Mouse (Mus musculus) left cerebral cortex, postnatal 36 days (tissue): ENCODE data around the gene Sergef. TPM values are rescaled to one million over a fixed set of nuclear protein-coding genes. Genes with fewer than 3 reads are reported as not detected.

Source experiments
- DNase-seq, 2 experiments: peaks; one replicate each; pipeline ENCODE4 v3.0.0; 2021 to 2022; ENCODE audit warnings: low spot score in 2 of 2, mixed read lengths in 1 of 2
- intact Hi-C: fragments of 180-260 bp; cut with DNase I; formaldehyde crosslinking; loops from one replicate; pipeline ENCODE4 v1.15.1; 2025
- total RNA-seq, 2 experiments: library from RNA; stranded (reverse); gene quantifications; 2 replicates each; pipeline ENCODE4 v1.2.3; 2021

Sergef gene
- total RNA-seq, 2 experiments from 2014 or later, result 56.4 to 67.6 TPM

GRCm38 (mm10) chr7:46551935-46552752, 87.5 kb downstream of the Sergef start:
- no peak for DNase-seq
- intact Hi-C loops, result no loop called here

GRCm38 (mm10) chr7:46551173-46551572, 88.4 kb downstream of the Sergef start:
- DNase-seq, result no peak
- intact Hi-C loops, result no loop called here

GRCm38 (mm10) chr7:46548124-46548523, 91.5 kb downstream of the Sergef start:
- DNase-seq, result no peak
- intact Hi-C loops, result no loop called here

- intact Hi-C loops, result no loop called here
- no peak for DNase-seq
These were observed 92.0 kb downstream of the Sergef start for GRCm38 (mm10) chr7:46547642-46548041.

GRCm38 (mm10) chr7:46546539-46546938, 93.1 kb downstream of the Sergef start:
- no peak for DNase-seq
- intact Hi-C loops, result no loop called here

GRCm38 (mm10) chr7:46544195-46544641, 95.4 kb downstream of the Sergef start:
- peak; percentile 27 to 37 for DNase-seq
- intact Hi-C loops, result no loop called here

GRCm38 (mm10) chr7:46542117-46542516, 97.5 kb downstream of the Sergef start:
- intact Hi-C loops, result no loop called here
- no peak for DNase-seq

GRCm38 (mm10) chr7:46540616-46541015, 99.0 kb downstream of the Sergef start:
- no peak for DNase-seq
- intact Hi-C loops, result no loop called here

GRCm38 (mm10) chr7:46536456-46537097, 103.0 kb downstream of the Sergef start:
- intact Hi-C loops, result loop anchor here (10.0 kb wide), 1 partner anchor 142 kb away; the partner anchor contains the start of gene Kcnc1
- no peak for DNase-seq

GRCm38 (mm10) chr7:46535429-46535799, 104.2 kb downstream of the Sergef start:
- DNase-seq, result peak; percentile 65 to 70
- intact Hi-C loops, result loop anchor here (10.0 kb wide), 1 partner anchor 141 kb away; the partner anchor contains the start of gene Kcnc1

GRCm38 (mm10) chr7:46534767-46535428, 104.7 kb downstream of the Sergef start:
- intact Hi-C loops, result loop anchor here (10.0 kb wide), 1 partner anchor 140 kb away; the partner anchor contains the start of gene Kcnc1
- DNase-seq, result no peak

- no peak for DNase-seq
- intact Hi-C loops, result loop anchor here (10.0 kb wide), 1 partner anchor 139 kb away; the partner anchor contains the start of gene Kcnc1
These were observed 106.1 kb downstream of the Sergef start for GRCm38 (mm10) chr7:46533518-46533917.

- intact Hi-C loops, result loop anchor here (10.0 kb wide), 1 partner anchor 137 kb away; the partner anchor contains the start of gene Kcnc1
- no peak for DNase-seq
These were observed 108.3 kb downstream of the Sergef start for GRCm38 (mm10) chr7:46531345-46531744.

GRCm38 (mm10) chr7:46529930-46530329, 109.7 kb downstream of the Sergef start:
- DNase-seq, result no peak
- intact Hi-C loops, result loop anchor here (10.0 kb wide), 1 partner anchor 135 kb away; the partner anchor contains the start of gene Kcnc1

- intact Hi-C loops, result no loop called here
- no peak for DNase-seq
These were observed 110.3 kb downstream of the Sergef start for GRCm38 (mm10) chr7:46529259-46529658.

- no peak for DNase-seq
- intact Hi-C loops, result no loop called here
These were observed 112.9 kb downstream of the Sergef start for GRCm38 (mm10) chr7:46526665-46527154.

GRCm38 (mm10) chr7:46523215-46523614, 116.4 kb downstream of the Sergef start:
- intact Hi-C loops, result no loop called here

GRCm38 (mm10) chr7:46521794-46522193, 117.8 kb downstream of the Sergef start:
- DNase-seq, result no peak
- intact Hi-C loops, result no loop called here

More at GRCm38 (mm10) chr7:46523215-46523614, 116.4 kb downstream of the Sergef start:
- no peak for DNase-seq

- DNase-seq, result no peak
These were observed 120.5 kb downstream of the Sergef start for GRCm38 (mm10) chr7:46519148-46519547.

GRCm38 (mm10) chr7:46517158-46517557, 122.4 kb downstream of the Sergef start:
- intact Hi-C loops, result loop anchor here (2.0 kb wide), 1 partner anchor 54 kb away; no protein-coding TSS in a partner anchor

More at GRCm38 (mm10) chr7:46519148-46519547, 120.5 kb downstream of the Sergef start:
- intact Hi-C loops, result no loop called here

More at GRCm38 (mm10) chr7:46517158-46517557, 122.4 kb downstream of the Sergef start:
- no peak for DNase-seq
